Mouse (Mus musculus) CH12F3 (cell line): ENCODE results near the gene Sema4c.

Experiments used
- in situ Hi-C: fragments of 300-500 bp; cut with MboI; formaldehyde crosslinking; loops from 2 replicates; pipeline ENCODE4 v1.14.3; 2020; ENCODE audit warnings: low sequenced_read_pairs

Gene Sema4c

GRCm38 (mm10) chr1:36512966-36513280 lies 45.2 kb downstream of the Sema4c start:
- in situ Hi-C loops, result no loop called here

GRCm38 (mm10) chr1:36512089-36512965 lies 45.8 kb downstream of the Sema4c start:
- in situ Hi-C loops, result no loop called here

DNA sequence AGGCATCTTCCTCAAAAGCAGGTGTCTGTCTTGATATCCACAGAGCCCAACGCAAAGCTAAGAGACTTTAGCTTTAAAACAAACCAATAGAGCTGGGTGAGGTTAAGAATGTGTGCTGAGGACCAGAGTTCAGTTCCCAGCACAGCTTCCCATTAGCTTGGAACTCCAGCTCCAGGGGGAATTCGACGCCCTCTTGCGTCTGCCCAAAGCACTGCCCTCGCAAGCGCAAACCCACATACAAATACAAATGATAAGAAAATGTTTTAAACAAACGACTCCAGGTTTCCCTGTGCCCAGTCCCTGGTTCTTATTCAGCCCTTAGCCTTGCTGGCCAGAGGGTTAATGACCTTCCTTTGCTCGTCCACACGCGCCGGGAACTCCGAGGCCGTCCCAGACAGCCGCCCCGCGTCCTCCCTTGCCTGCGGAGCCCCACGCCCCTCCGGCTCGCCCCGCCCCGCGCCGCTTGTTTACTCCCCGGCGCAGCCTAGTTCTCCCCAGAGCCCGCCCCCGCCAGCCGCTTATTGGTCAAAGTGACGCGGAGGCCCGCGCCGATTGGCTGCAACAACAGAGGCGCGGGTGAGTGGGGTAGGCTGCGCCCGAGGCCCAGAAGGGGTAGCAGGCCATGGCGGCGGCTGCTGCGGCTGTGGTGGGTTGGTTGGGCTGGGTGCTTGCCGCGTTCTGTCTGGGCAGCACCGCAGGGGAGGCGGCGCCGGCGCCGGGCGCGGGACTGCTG lies 46.7 kb downstream of the Sema4c start, which contains the start of gene Cnnm3:
Gene Cnnm3, plus strand, starts transcription at position 579 of the 733 bp plus-strand sequence.
- in situ Hi-C loops, result no loop called here

GRCm38 (mm10) chr1:36508238-36508637 lies 49.9 kb downstream of the Sema4c start:
- in situ Hi-C loops, result no loop called here

GRCm38 (mm10) chr1:36501261-36501660 lies 56.9 kb downstream of the Sema4c start:
- in situ Hi-C loops, result no loop called here
